Mouse (Mus musculus) olfactory bulb, adult 2 months (tissue): Measurements from ENCODE around the gene AW011738.

ENCODE experiments used
- CTCF ChIP-seq: fragments of 200-500 bp; IDR thresholded peaks from 2 replicates; pipeline ENCODE4 v1.5.1; 2012; ENCODE audit warnings: low read depth, mild to moderate bottlenecking, low read length, moderate library complexity; ENCODE audit not compliant: insufficient read depth
- POLR2A ChIP-seq: fragments of 200-500 bp; IDR thresholded peaks from 2 replicates; pipeline ENCODE4 v1.6.1; 2012; ENCODE audit warnings: mild to moderate bottlenecking, low read depth, low read length, moderate library complexity; ENCODE audit not compliant: insufficient read depth

DNA sequence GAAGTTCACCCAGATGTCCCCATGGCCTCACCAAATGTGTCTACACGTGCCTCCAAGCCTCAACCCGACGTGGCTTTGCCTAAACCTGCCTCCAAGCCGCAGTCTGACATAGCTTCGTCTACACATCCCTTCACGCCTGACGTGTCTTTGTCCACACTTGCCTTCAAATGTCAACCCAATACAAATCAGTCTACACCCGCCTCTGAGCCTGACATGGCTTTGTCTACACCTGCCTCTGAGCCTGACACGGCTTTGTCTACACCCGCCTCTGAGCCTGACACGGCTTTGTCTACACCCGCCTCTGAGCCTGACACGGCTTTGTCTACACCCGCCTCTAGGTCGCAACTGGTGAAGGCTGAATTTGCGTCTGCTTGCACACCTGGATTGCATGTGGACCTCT, 14.7 kb downstream of the AW011738 start:
- no peak for TF ChIP-seq POLR2A
- no peak for TF ChIP-seq CTCF
